Mouse (Mus musculus): Measurements from ENCODE around the gene Asrgl1. TPM values are rescaled to one million over a fixed set of nuclear protein-coding genes. Genes with fewer than 3 reads are reported as not detected.

Gene Asrgl1
- polyA plus RNA-seq, 1 experiment: 3.6 TPM

DNA sequence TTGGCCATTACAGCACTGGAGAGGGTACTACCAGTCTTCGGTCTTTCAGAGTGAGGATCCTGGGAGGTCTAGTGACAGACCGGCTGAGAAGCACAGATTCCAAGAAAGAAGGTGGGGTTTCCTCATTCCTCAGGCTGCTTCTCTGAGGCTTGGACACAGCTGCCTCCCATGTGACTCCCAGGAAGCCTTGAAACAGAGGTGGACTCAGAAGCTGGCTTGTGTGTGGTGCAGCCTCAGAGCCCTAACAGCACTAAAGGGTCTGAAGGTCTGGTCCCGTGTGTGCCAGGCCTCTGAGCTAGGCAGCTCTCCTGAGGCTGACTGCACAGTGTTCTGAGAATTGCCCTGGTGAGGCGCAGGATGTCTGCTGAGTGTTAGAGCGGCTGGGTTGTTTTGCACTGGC is 29.3 kb downstream of the Asrgl1 start:
- TF ChIP-seq GATA1 (IDR thresholded peaks at IDR 0.05; ENCODE audit: low read length) (no peak), TAL1 (IDR thresholded peaks at IDR 0.05; ENCODE audit: low read length) (no peak)
- no peaks in the 10 kb centered on the region for H3K9me3 ChIP-seq (ENCODE audit: control insufficient read depth, low read length)
- H3K4me3 ChIP-seq (replicated peaks): no peak overlapping the region
- H3K4me1 ChIP-seq (ENCODE audit: control insufficient read depth): peaks cover 3% of the 10 kb centered on the region; the same call in 1 of the 2 replicates
- no peaks in the 10 kb centered on the region for H3K36me3 ChIP-seq (ENCODE audit: control insufficient read depth)
- no peaks in the 10 kb centered on the region for H3K27me3 ChIP-seq (ENCODE audit: control insufficient read depth)

DNA sequence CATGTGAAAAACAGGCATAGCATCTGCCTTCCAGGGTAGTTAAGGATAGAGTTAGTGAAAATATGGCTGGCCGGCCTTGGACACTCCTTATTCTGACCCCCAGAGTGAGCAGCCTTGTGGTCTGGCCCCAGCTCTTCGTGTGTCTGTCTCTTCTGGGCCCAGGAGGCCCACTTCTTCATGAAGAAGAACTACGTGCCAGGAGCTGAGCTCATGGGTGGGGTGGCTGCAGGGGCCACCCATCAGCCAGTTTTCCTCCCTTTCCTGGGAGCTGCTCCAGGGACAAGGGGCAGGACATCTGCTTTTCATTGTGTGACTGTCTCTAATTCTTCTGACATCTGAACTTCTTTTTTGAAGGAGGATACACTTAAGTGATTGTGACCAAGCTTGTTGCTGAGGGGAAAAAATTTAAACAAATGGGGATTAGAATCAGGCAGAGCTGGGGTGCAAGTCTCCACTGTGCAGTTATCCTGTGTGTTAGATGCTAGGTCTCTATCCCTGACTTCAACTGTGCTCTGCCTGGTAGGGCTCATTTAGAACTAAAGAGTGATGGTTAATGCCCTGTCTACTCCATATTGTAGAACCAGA is 30.2 kb downstream of the Asrgl1 start:
- peaks cover 3% of the 10 kb centered on the region; the same call in 1 of the 2 replicates for H3K4me1 ChIP-seq (ENCODE audit: control insufficient read depth)
- no peak for TF ChIP-seq GATA1 (IDR thresholded peaks at IDR 0.05; ENCODE audit: low read length)
- no peak for TF ChIP-seq TAL1 (IDR thresholded peaks at IDR 0.05; ENCODE audit: low read length)
- H3K36me3 ChIP-seq (ENCODE audit: control insufficient read depth): no peaks in the 10 kb centered on the region
- H3K4me3 ChIP-seq (replicated peaks): no peak overlapping the region
- H3K27me3 ChIP-seq (ENCODE audit: control insufficient read depth): no peaks in the 10 kb centered on the region
- H3K9me3 ChIP-seq (ENCODE audit: control insufficient read depth, low read length): no peaks in the 10 kb centered on the region

DNA sequence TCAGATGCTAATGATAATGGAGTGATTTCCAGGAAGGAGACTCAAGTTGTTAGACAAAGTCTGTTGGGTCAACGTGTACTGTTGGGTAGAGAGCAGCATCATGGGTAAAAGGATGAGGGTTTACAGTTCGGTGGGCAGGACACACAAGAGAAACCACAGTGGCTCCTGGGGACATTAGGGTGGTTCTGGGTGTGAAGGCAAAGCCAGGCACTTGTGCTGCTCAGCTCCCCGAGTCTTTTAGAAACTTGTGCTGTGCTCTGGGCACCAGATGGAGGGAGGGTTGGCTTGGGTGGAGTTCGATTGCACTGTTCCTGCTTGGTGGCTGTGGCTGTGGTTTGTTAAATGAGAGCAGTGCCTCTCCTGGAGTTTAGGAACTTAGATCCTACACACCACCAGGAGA is 31.4 kb downstream of the Asrgl1 start:
- Histone ChIP-seq H3K4me1 (ENCODE audit: control insufficient read depth) (peaks cover 3% of the 10 kb centered on the region; the same call in 1 of the 2 replicates), H3K27me3 (ENCODE audit: control insufficient read depth) (no peaks in the 10 kb centered on the region), H3K9me3 (ENCODE audit: control insufficient read depth, low read length) (no peaks in the 10 kb centered on the region), H3K36me3 (ENCODE audit: control insufficient read depth) (no peaks in the 10 kb centered on the region), H3K4me3 (replicated peaks) (no peak overlapping the region)
- no peak for TF ChIP-seq TAL1 (IDR thresholded peaks at IDR 0.05; ENCODE audit: low read length)
- no peak for TF ChIP-seq GATA1 (IDR thresholded peaks at IDR 0.05; ENCODE audit: low read length)

- TF ChIP-seq TAL1 (IDR thresholded peaks at IDR 0.05; ENCODE audit: low read length) (no peak), GATA1 (IDR thresholded peaks at IDR 0.05; ENCODE audit: low read length) (no peak)
- no peaks in the 10 kb centered on the region for H3K4me1 ChIP-seq (ENCODE audit: control insufficient read depth)
- H3K36me3 ChIP-seq (ENCODE audit: control insufficient read depth): no peaks in the 10 kb centered on the region
- no peaks in the 10 kb centered on the region for H3K9me3 ChIP-seq (ENCODE audit: control insufficient read depth, low read length)
- H3K4me3 ChIP-seq (replicated peaks): no peak overlapping the region
- no peaks in the 10 kb centered on the region for H3K27me3 ChIP-seq (ENCODE audit: control insufficient read depth)
Observed at GRCm38 (mm10) chr19:9101062-9101457, 34.4 kb downstream of the Asrgl1 start.

GRCm38 (mm10) chr19:9100297-9101061 is 35.0 kb downstream of the Asrgl1 start:
- Histone ChIP-seq H3K4me1 (ENCODE audit: control insufficient read depth) (no peaks in the 10 kb centered on the region), H3K9me3 (ENCODE audit: control insufficient read depth, low read length) (no peaks in the 10 kb centered on the region), H3K27me3 (ENCODE audit: control insufficient read depth) (no peaks in the 10 kb centered on the region), H3K36me3 (ENCODE audit: control insufficient read depth) (no peaks in the 10 kb centered on the region), H3K4me3 (replicated peaks) (no peak overlapping the region)
- TF ChIP-seq TAL1 (IDR thresholded peaks at IDR 0.05; ENCODE audit: low read length) (no peak), GATA1 (IDR thresholded peaks at IDR 0.05; ENCODE audit: low read length) (no peak)

- H3K9me3 ChIP-seq (ENCODE audit: control insufficient read depth, low read length): no peaks in the 10 kb centered on the region
- H3K4me1 ChIP-seq (ENCODE audit: control insufficient read depth): no peaks in the 10 kb centered on the region
- TF ChIP-seq GATA1 (IDR thresholded peaks at IDR 0.05; ENCODE audit: low read length) (no peak), TAL1 (IDR thresholded peaks at IDR 0.05; ENCODE audit: low read length) (no peak)
- no peaks in the 10 kb centered on the region for H3K27me3 ChIP-seq (ENCODE audit: control insufficient read depth)
- no peak overlapping the region for H3K4me3 ChIP-seq (replicated peaks)
- no peaks in the 10 kb centered on the region for H3K36me3 ChIP-seq (ENCODE audit: control insufficient read depth)
Observed at GRCm38 (mm10) chr19:9099751-9100150, 35.7 kb downstream of the Asrgl1 start.

- Histone ChIP-seq H3K36me3 (ENCODE audit: control insufficient read depth) (no peaks in the 10 kb centered on the region), H3K4me1 (ENCODE audit: control insufficient read depth) (no peaks in the 10 kb centered on the region), H3K27me3 (ENCODE audit: control insufficient read depth) (no peaks in the 10 kb centered on the region), H3K9me3 (ENCODE audit: control insufficient read depth, low read length) (no peaks in the 10 kb centered on the region), H3K4me3 (replicated peaks) (no peak overlapping the region)
- no peak for TF ChIP-seq GATA1 (IDR thresholded peaks at IDR 0.05; ENCODE audit: low read length)
- no peak for TF ChIP-seq TAL1 (IDR thresholded peaks at IDR 0.05; ENCODE audit: low read length)
Observed at GRCm38 (mm10) chr19:9097441-9097840, 38.0 kb downstream of the Asrgl1 start.

- H3K9me3 ChIP-seq (ENCODE audit: control insufficient read depth, low read length): no peaks in the 10 kb centered on the region
- no peaks in the 10 kb centered on the region for H3K36me3 ChIP-seq (ENCODE audit: control insufficient read depth)
- no peaks in the 10 kb centered on the region for H3K27me3 ChIP-seq (ENCODE audit: control insufficient read depth)
- no peaks in the 10 kb centered on the region for H3K4me1 ChIP-seq (ENCODE audit: control insufficient read depth)
- no peak overlapping the region for H3K4me3 ChIP-seq (replicated peaks)
- TF ChIP-seq GATA1 (IDR thresholded peaks at IDR 0.05; ENCODE audit: low read length): no peak
- no peak for TF ChIP-seq TAL1 (IDR thresholded peaks at IDR 0.05; ENCODE audit: low read length)
Observed at GRCm38 (mm10) chr19:9095111-9095510, 40.3 kb downstream of the Asrgl1 start.

DNA sequence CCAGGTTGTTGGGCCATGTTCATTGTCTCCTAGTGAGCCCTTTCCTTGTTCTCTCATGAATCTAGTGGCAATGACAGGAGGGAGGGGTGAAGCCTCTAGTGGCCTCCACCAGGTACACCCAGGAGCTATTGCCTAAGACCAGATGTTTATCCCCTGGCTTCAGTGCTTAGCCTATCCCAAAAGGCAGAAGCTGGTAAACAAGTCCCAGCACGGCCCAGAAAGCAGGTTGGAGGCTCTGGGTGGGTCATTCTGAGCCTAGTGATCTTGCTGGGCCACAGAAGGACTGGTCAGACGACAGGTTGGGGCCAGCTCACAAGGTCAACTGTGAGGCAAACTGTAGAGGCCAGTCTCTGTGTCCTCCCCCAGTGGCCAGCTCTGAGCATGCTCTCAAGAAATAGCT is 44.7 kb downstream of the Asrgl1 start:
- H3K4me3 ChIP-seq (replicated peaks): no peak overlapping the region

More for the DNA sequence above, 44.7 kb downstream of the Asrgl1 start:
- no peaks in the 10 kb centered on the region for H3K36me3 ChIP-seq (ENCODE audit: control insufficient read depth)
- H3K27me3 ChIP-seq (ENCODE audit: control insufficient read depth): 0 out of 2 replicates have a peak, but pooled peaks cover 2% of the 10 kb centered on the region
- no peak for TF ChIP-seq TAL1 (IDR thresholded peaks at IDR 0.05; ENCODE audit: low read length)
- H3K4me1 ChIP-seq (ENCODE audit: control insufficient read depth): no peaks in the 10 kb centered on the region
- no peaks in the 10 kb centered on the region for H3K9me3 ChIP-seq (ENCODE audit: control insufficient read depth, low read length)

Measured in erythroblast, embryonic 14.5 days (primary cell).